Mouse (Mus musculus) myocyte (in vitro differentiated cells): ENCODE data around the gene Gm3285. TPM values are rescaled to one million over a fixed set of nuclear protein-coding genes. Genes with fewer than 3 reads are reported as not detected.

Source experiments
- H3K27me3 ChIP-seq: one replicate; pipeline ENCODE4 v1.6.1; 2011; ENCODE audit not compliant: control insufficient read depth, insufficient read depth, insufficient read length
- H3K36me3 ChIP-seq: one replicate; pipeline ENCODE4 v1.6.1; 2011; ENCODE audit not compliant: control insufficient read depth, insufficient read depth
- H3K4me2 ChIP-seq: one replicate; pipeline ENCODE4 v1.6.1; 2011; ENCODE audit warnings: low read depth, control low read depth
- H3K4me3 ChIP-seq: one replicate; pipeline ENCODE4 v1.5.1; 2011; ENCODE audit warnings: mild to moderate bottlenecking, control low read depth, moderate library complexity
- H3K79me2 ChIP-seq: one replicate; pipeline ENCODE4 v1.6.1; 2011; ENCODE audit not compliant: control insufficient read depth, insufficient read depth
- H3ac ChIP-seq: one replicate; pipeline ENCODE4 v1.6.1; 2011; ENCODE audit not compliant: control insufficient read depth, insufficient read length
- CEBPB ChIP-seq: IDR thresholded peaks from 2 replicates; pipeline ENCODE4 v1.6.1; 2011; ENCODE audit warnings: mild to moderate bottlenecking, moderate library complexity; ENCODE audit not compliant: poor library complexity, insufficient read depth, severe bottlenecking
- E2F4 ChIP-seq: IDR thresholded peaks from one replicate; pipeline ENCODE4 v1.6.1; 2011; ENCODE audit warnings: mild to moderate bottlenecking, control low read depth, moderate library complexity; ENCODE audit not compliant: insufficient read depth
- MAX ChIP-seq: IDR thresholded peaks from one replicate; pipeline ENCODE4 v1.6.1; 2011; ENCODE audit warnings: low read depth, mild to moderate bottlenecking, control low read depth
- MYOD1 ChIP-seq, 3 experiments: IDR thresholded peaks; one replicate each; pipeline ENCODE4 v1.6.1; 2011; ENCODE audit warnings: control low read depth in 2 of 3, low read depth in 2 of 3, mild to moderate bottlenecking in 2 of 3, moderate library complexity in 1 of 3; ENCODE audit not compliant: insufficient read length in 2 of 3, control insufficient read depth in 1 of 3
- MYOG ChIP-seq, 3 experiments: IDR thresholded peaks; one replicate each; pipeline ENCODE4 v1.6.1; 2011; ENCODE audit warnings: control low read depth in 2 of 3, low read depth in 2 of 3, mild to moderate bottlenecking in 2 of 3; ENCODE audit not compliant: insufficient read length in 2 of 3, control insufficient read depth in 1 of 3, insufficient read depth in 1 of 3
- POLR2A ChIP-seq: IDR thresholded peaks from one replicate; pipeline ENCODE4 v1.6.1; 2011; ENCODE audit warnings: low read depth, mild to moderate bottlenecking, control low read depth, moderate library complexity; ENCODE audit not compliant: insufficient read length
- POLR2AphosphoS2 ChIP-seq: IDR thresholded peaks from one replicate; pipeline ENCODE4 v1.6.1; 2011; ENCODE audit warnings: low read depth, control low read depth; ENCODE audit not compliant: insufficient read length
- REST ChIP-seq: IDR thresholded peaks from one replicate; pipeline ENCODE4 v1.6.1; 2011; ENCODE audit warnings: mild to moderate bottlenecking, control low read depth, moderate library complexity; ENCODE audit not compliant: insufficient read depth, insufficient read length
- SRF ChIP-seq: IDR thresholded peaks from one replicate; pipeline ENCODE4 v1.6.1; 2011; ENCODE audit warnings: low read depth; ENCODE audit not compliant: control insufficient read depth, insufficient read length
- TCF12 ChIP-seq: IDR thresholded peaks from one replicate; pipeline ENCODE4 v1.6.1; 2011; ENCODE audit warnings: mild to moderate bottlenecking, control low read depth; ENCODE audit not compliant: poor library complexity, insufficient read depth, severe bottlenecking
- TCF3 ChIP-seq: IDR thresholded peaks from one replicate; pipeline ENCODE4 v1.6.1; 2011; ENCODE audit warnings: low read depth, control low read depth; ENCODE audit not compliant: insufficient read length
- USF1 ChIP-seq: IDR thresholded peaks from one replicate; pipeline ENCODE4 v1.6.1; 2011; ENCODE audit warnings: low read depth, mild to moderate bottlenecking, control low read depth, moderate library complexity
- polyA plus RNA-seq: library from polyadenylated mRNA; unstranded; fragments of >200 nt; fragmentation: generic; extraction: Trizol; gene quantifications from one replicate; pipeline ENCODE4 v1.2.1, GENCODE M21; 2012; ENCODE audit warnings: missing spikeins

Gene Gm3285
- polyA plus RNA-seq, 1 experiment, result not detected

- Histone ChIP-seq H3K4me2 (no peak overlapping the region), H3ac (no peak overlapping the region), H3K36me3 (no peaks in the 10 kb centered on the region), H3K4me3 (no peak overlapping the region), H3K27me3 (no peaks in the 10 kb centered on the region), H3K79me2 (no peaks in the 10 kb centered on the region)
- TF ChIP-seq SRF, result no peak
- no peak for TF ChIP-seq POLR2A
- no peak for TF ChIP-seq USF1
- TF ChIP-seq TCF12, result no peak
- no peak for TF ChIP-seq E2F4
Measured at GRCm38 (mm10) chr10:77869651-77870050, 7.9 kb downstream of the Gm3285 start.

- Histone ChIP-seq H3K27me3 (no peaks in the 10 kb centered on the region), H3K79me2 (no peaks in the 10 kb centered on the region), H3ac (no peak overlapping the region), H3K4me2 (no peak overlapping the region), H3K36me3 (no peaks in the 10 kb centered on the region), H3K4me3 (no peak overlapping the region)
- TF ChIP-seq E2F4, result no peak
- TF ChIP-seq MYOD1 (IDR thresholded peaks at IDR 0.05; ENCODE audit: control insufficient read depth in 1 of 3, insufficient read length in 2 of 3, low read depth in 2 of 3), result no peak
- TF ChIP-seq POLR2AphosphoS2, result no peak
- no peak for TF ChIP-seq SRF
- no peak for TF ChIP-seq USF1
- TF ChIP-seq POLR2A, result no peak
- no peak for TF ChIP-seq REST
- no peak for TF ChIP-seq MYOG (IDR thresholded peaks at IDR 0.05; ENCODE audit: control insufficient read depth in 1 of 3, insufficient read depth in 1 of 3, insufficient read length in 2 of 3, low read depth in 2 of 3)
- no peak for TF ChIP-seq TCF12
- no peak for TF ChIP-seq MAX
- TF ChIP-seq TCF3, result no peak
- no peak for TF ChIP-seq CEBPB
Measured at GRCm38 (mm10) chr10:77878985-77879384, 17.2 kb downstream of the Gm3285 start.

- H3K36me3 ChIP-seq, result no peaks in the 10 kb centered on the region
- H3K4me3 ChIP-seq, result no peak overlapping the region
- TF ChIP-seq SRF, result no peak
- no peak for TF ChIP-seq USF1
- no peak for TF ChIP-seq E2F4
- TF ChIP-seq MYOG (IDR thresholded peaks at IDR 0.05; ENCODE audit: control insufficient read depth in 1 of 3, insufficient read depth in 1 of 3, insufficient read length in 2 of 3, low read depth in 2 of 3), result no peak
- no peak for TF ChIP-seq TCF12
- no peak for TF ChIP-seq MAX
- no peak for TF ChIP-seq POLR2A
- no peak for TF ChIP-seq POLR2AphosphoS2
- TF ChIP-seq CEBPB, result no peak
- TF ChIP-seq TCF3, result no peak
- TF ChIP-seq REST, result no peak
- TF ChIP-seq MYOD1 (IDR thresholded peaks at IDR 0.05; ENCODE audit: control insufficient read depth in 1 of 3, insufficient read length in 2 of 3, low read depth in 2 of 3), result no peak
- no peak overlapping the region for H3ac ChIP-seq
- H3K79me2 ChIP-seq, result no peaks in the 10 kb centered on the region
- no peak overlapping the region for H3K4me2 ChIP-seq
- no peaks in the 10 kb centered on the region for H3K27me3 ChIP-seq
Measured at GRCm38 (mm10) chr10:77880305-77880704, 18.5 kb downstream of the Gm3285 start.

DNA sequence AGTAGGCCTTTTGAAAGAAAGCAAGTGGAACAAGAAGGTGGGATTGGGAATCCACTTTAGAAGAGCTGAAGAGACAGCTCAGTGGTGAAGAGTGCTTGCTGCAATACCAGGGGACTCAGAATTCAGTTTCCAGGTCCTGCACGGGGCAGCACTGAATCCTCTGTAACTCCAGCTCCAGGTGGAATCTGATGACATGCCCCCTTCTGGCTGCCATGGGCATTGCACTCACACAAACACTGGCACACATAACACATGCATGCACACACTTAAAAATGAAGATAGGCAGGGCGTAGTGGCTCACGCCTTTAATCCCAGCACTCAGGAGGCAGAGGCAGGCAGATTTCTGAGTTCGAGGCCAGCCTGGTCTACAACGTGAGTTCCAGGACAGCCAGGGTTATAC, 20.8 kb downstream of the Gm3285 start:
- no peaks in the 10 kb centered on the region for H3K79me2 ChIP-seq
- H3ac ChIP-seq, result no peak overlapping the region
- TF ChIP-seq USF1 (no peak), CEBPB (no peak), MAX (no peak), E2F4 (no peak), POLR2A (no peak), MYOG (IDR thresholded peaks at IDR 0.05; ENCODE audit: control insufficient read depth in 1 of 3, insufficient read depth in 1 of 3, insufficient read length in 2 of 3, low read depth in 2 of 3) (no peak), TCF12 (no peak), POLR2AphosphoS2 (no peak), TCF3 (no peak), REST (no peak), SRF (no peak), MYOD1 (IDR thresholded peaks at IDR 0.05; ENCODE audit: control insufficient read depth in 1 of 3, insufficient read length in 2 of 3, low read depth in 2 of 3) (no peak)
- H3K36me3 ChIP-seq, result no peaks in the 10 kb centered on the region
- H3K27me3 ChIP-seq, result no peaks in the 10 kb centered on the region
- no peak overlapping the region for H3K4me3 ChIP-seq
- H3K4me2 ChIP-seq, result no peak overlapping the region

- no peak overlapping the region for H3K4me3 ChIP-seq
- TF ChIP-seq POLR2AphosphoS2, result no peak
- TF ChIP-seq REST, result peak; percentile 1
- no peaks in the 10 kb centered on the region for H3K79me2 ChIP-seq
- H3ac ChIP-seq, result no peak overlapping the region
- H3K36me3 ChIP-seq, result no peaks in the 10 kb centered on the region
- no peaks in the 10 kb centered on the region for H3K27me3 ChIP-seq
- no peak overlapping the region for H3K4me2 ChIP-seq
Measured at GRCm38 (mm10) chr10:77886007-77886747, 24.4 kb downstream of the Gm3285 start.
